Mouse (Mus musculus) megakaryocyte-erythroid progenitor cell, adult 5-6 weeks (primary cell): ENCODE results near the gene Gpbp1. TPM values are rescaled to one million over a fixed set of nuclear protein-coding genes. Genes with fewer than 3 reads are reported as not detected.

Source experiments
- ATAC-seq: replicated peaks from 2 replicates; pipeline ENCODE4 v1.8.0; 2016; ENCODE audit warnings: mild to moderate bottlenecking, inconsistent platforms; ENCODE audit not compliant: severe bottlenecking, poor library complexity, low FRiP score, low TSS enrichment
- total RNA-seq, 2 experiments: library from RNA; stranded (forward) in 1 of 2; stranded (reverse) in 1 of 2; fragments of 200-1000, 215-1000 nt in 1 of 2; fragments of >200 nt in 1 of 2; fragmentation: Nextera tagmentation in 1 of 2; gene quantifications; 2 replicates each; pipeline ENCODE4 v1.2.3; 2014 to 2017

The Gpbp1 gene
- total RNA-seq, 2 experiments from 2014 or later, result 102 to 210 TPM

DNA sequence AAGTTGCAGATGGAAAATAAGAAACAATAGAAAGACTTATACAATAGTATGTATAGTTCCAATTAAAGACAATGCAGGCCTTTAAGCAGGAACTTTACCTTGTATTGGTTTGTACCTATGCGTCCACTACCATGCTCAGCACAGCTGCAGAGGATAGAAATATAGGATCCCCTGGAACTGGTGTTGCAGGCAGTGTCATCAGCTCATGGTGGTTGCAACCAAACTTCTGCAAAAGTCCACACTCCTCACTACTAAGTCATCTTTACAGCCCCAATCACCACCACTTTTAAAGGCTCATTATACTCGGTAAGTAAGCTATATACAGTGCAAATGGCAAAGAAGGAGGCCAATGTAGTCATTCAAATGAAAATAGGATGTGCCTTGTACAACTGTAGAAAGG is 12.2 kb downstream of the Gpbp1 start:
- ATAC-seq, result no peak

DNA sequence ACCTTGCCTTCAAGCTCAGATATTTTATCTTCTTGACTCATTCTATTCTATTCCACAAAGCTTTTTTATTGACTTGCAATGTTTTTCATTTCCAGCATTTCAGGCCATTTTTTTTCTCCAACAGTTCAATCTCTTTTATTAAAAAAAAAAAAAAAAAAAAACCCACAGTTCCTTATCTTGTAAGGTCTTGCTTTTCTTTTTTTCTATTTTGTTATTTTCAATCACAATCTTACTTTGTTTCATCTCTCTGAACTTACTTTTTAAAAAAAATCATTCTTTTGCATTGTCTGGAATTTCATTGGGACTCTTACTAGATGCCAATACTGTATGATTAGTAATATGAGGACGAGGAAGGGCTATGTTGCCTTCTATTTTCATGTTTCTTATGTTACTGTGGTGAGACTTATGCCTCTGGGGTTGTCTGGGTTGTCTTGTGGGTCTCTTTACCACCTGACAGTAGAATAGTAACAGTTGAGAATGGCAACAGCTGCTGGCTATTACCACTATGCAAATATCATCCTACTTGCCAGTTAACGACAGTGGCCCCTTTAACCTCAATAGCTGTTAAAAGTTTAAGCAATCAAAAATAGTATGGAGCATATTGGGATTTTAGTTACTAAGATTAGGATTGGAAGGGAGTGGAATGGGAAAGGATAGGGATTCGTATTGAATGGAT is 19.2 kb downstream of the Gpbp1 start:
- no peak for ATAC-seq

DNA sequence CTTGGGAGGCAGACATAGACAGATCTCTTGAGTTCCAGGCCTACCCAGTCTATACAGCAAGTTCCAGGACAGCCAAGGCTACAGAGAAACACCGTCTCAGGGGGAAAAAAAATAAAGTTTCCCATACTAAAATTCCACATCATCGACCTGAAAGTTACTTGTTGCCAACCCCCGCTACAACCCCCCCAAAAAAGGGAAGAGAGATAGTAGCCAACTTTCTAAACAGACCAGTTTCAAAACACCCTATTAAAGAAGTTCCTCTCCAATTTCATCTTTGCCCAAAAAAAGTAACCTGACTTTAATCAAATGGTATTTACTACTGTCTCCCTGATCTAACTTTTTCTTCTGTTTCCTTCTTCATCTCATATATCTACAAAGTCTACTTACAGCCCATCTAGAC is 22.6 kb downstream of the Gpbp1 start:
- no peak for ATAC-seq

DNA sequence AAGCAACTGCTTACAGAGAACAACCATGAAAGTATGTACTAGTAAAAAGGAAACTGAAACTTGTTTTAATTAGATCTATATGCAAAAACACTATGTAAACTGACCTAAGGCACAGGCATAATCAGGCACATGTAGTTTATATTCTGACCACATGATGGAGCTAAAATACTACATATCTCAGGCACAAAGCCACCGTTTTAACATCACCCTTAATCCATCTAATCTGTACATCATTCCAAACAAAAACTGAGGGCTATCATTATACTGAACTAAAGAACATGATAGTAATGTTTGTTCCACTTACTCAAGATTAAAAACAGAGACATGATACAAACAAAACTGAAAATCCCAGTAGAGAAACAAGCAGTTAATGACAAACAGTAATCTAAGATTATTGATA is 28.5 kb downstream of the Gpbp1 start:
- ATAC-seq, result peak; percentile 76

DNA sequence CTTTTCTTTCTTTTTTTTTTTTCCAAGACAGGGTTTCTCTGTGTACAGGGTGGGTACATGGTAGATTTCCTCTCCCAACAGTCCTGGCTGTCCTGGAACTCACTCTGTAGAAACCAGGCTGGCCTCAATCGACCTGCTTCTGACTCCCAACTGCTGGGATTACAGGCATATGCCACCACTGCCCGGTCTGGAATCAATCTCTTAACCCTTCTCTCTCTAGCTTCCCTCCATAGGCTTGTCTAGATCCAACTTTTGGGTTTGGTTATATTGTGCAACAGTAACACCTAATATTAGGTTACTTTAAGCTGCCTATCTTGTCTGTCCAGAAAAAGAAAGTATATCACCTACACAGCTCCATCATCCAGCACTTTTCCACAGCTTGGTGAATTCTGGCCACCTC is 33.1 kb downstream of the Gpbp1 start:
- no peak for ATAC-seq

DNA sequence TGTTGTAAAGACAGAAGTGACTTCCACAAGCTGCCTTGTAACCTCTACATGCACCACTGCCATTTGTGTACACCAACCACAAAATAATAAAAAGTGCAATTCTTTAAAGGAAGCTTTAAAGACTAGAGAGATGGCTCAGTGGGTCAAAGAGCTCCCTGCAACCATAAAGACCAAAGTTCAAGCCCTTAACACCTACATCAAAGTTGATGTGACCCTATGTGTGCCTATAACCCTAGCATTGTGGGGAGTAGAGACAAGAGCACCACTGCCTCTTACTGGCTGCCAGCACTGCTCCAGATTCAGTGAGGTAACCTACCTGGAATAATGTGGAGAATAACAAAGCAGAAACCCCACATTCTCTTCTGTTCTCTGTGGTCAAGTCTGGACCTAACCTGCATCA is 45.6 kb downstream of the Gpbp1 start:
- ATAC-seq, result no peak

DNA sequence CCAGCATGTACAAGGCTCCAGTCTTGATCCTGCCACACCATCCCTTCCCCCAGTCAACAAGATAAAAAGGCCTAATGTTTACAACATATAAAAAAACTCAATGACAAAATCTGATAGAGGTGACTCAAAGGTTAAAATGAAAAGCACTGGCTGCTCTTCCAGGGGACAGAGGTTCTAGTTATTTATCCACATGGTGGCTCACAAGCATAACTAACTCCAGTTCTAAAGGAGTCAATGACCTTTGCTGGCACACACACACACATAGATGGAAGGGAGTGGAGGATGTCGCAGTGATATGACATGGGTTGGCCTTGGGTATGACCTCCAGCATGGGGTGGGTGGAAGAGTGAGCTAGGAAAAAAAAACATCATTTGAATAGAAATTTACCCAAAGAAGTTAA is 58.7 kb downstream of the Gpbp1 start:
- no peak for ATAC-seq

DNA sequence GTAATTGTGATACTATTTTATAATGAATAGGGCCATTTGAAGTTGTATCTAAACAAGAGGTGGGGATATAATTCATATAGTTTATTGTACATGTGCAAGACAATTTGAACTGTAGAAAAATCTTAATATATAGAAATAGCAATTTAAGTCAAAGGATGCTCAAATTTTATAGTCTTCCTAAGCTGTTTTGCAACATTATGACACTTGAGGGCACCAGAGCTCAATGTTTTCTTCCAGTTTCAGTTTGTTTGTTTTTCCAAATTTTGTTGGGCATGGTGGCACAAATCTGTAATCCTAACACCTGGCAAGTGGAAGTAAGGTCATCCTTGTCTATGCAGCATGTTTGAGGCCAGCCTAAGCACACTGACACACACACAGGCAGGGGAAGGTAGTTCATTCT is 68.6 kb downstream of the Gpbp1 start:
- no peak for ATAC-seq

DNA sequence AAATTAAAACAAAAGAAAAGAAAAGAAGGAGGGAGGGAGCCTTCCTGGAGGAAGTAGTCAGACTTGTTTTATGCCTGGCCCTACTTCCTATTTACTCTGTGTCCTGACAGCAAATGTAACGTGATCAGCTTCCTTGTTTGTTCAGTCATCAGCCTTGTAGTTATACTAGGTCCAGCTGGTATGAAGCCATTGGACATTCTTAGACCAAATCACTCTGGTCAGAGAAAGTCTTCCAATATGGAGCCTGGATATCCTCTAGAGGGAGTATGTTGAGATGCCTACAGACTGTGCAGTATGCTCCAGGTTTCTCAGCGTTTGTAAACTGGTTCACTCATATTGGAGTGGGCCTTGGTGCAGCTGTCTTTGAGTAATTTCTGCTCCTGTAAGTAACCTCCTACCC is 71.8 kb downstream of the Gpbp1 start:
- ATAC-seq, result no peak

DNA sequence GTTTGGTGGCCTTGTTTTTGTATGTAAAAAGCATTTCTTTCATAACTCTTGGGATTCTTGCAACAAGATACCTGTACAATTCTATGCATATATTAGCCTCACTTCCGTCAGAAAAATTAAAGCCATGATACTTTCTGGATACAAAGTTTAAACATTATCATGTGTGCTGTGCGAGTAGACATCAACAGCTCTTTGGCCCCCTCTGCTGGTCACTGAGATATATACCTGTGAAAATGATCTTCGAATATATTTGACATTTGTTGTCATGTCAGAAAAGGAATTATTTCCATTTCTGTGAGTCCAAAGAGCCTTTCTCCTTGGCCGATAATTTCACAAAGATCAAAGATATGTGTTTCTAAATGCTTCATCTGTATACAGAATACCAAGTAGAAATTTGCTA is 76.8 kb downstream of the Gpbp1 start:
- ATAC-seq, result peak; percentile 57; the same call in 1 of the 2 replicates

DNA sequence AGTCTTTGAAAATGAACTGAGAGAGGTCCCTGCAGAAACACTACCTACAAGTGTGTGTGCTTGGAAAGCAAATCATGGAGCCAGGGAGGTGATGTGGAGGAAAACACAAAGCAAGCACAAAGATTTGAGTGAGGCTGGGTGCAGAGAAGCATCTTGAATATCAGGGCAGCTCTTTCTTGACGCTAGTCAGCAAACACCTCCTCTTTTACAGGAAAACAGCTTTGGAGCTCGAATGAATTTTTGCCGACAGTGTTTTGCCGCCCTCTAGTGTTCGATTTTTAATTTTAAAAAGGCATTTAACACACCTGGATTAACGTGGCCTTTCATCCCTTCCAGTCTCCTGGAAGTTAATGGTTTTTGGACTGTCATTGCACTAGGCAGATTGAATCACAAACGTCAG is 79.1 kb downstream of the Gpbp1 start:
- ATAC-seq, result no peak

DNA sequence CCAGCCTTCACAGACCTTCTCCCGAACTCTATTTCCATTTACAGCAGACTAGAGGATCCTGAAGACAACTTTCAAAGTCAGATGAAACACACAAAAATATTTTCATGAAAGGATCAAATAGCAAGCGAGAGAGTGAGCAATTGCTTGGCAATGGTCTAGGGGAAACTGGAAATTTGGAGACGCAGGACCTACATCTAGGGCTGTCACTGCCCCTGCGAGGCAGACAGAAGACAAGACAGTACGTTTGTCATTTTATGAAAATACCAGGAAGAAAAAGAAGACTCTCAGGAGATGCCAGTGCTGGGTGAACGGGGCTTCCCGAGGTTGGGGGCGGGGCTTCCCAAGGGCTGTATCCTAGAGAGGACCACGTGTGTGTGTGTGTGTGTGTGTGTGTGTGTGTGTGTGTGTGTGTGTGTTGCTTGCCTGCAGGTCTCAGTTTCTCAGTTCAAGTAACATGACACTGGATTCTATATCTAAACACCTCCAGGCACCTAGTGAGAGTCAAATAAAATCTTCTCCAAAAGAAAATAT is 83.0 kb downstream of the Gpbp1 start:
- ATAC-seq, result no peak

DNA sequence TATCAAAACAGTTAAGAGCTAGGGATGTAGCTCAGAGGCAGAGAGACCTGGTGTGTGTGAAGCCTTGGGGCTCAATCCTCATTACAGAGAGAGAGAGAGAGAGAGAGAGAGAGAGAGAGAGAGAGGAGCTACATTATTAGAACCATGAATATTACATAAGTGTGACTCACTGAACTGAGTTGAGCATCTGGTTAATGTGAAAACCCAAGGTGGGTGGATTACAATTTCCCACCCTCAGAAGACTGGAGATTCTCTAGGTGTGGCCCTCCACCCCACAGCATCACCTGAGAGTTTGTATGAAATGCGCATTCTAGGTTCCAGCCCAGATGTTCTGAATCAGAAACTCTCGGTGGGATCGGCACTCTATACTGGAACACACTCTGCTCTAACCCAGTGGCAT is 84.0 kb downstream of the Gpbp1 start:
- no peak for ATAC-seq

DNA sequence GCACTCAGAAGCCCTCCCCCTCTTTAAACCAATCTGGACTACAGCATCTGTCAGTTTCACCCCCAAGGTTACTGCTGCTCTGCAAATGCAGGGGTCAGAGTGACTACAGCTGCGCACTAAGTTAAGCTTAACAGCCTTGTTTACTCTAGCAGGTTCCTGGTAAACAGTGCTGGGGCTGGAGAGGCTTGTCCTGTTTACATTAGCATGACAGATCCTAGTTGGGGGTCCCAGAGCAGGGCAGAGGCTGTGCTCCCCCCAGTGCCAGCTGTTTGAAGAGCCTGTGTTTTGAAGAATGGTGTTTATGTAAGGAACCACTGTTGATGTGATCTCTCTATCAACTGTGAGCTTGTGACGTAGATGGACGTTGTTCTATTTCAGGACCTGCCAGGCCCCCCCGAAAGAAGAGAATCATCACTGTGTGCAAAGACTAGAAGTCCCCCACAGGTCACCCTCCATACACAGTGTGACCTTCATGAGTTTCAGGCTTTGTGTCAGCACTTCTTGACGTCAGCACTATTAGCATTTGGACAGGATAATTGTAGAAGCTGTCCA is 92.2 kb downstream of the Gpbp1 start:
- no peak for ATAC-seq

DNA sequence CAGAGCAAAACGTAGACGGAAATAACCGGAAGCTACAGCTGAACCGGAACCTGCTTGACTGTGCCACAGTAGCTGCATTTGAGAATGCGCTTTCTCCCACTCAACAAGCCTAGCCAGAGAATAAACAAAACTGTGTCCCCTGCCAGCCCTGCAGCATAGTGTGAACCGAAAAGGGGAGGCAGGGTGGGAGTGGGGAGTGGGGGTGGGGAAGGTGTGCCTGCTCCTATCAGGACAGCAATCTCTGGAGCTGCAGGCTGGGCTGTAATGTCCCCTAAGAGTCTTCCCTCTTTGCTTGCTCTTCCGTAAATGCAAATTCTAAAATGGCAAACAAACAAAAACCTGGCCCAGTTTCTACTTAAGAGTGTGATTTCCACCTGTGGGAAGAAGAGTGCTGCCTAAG is 92.8 kb downstream of the Gpbp1 start:
- ATAC-seq, result no peak

DNA sequence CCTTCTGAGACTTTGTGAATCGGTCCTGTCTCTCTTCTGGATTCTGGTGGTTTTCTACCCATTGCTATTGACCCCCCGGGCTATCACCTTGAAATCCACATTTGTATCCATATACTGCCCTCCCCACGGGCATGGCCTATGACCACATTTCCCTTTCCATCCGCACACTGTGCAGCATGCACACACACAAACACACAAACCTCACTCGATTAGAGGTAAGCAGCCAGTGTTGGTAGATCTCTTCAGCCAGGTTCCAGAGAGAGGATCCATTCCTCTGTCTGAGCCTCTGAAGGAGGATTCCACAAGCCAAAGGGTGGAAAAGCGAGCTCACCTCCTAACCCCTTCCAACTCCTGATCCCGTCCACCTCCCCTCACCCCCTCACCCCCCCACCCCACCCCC is 94.4 kb downstream of the Gpbp1 start:
- ATAC-seq, result no peak

DNA sequence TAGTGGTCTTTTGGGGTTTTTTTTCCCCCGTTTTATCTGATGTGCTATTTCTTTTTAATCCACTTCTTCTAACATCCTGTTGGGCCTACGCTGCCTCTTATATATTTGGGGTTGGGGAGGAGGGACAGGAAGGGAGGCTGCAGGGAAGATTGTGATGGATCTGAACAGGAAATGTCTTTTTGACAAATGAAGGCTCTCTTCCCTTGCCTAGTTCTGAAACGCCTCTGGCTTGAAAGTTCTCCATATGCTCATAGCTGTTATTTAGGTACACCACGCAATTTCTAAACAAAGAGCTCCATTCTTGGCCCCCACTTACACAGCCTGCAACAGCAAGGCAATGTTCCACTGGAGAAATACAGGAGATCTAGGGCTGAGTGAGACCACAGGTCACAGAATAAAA is 95.0 kb downstream of the Gpbp1 start:
- no peak for ATAC-seq

DNA sequence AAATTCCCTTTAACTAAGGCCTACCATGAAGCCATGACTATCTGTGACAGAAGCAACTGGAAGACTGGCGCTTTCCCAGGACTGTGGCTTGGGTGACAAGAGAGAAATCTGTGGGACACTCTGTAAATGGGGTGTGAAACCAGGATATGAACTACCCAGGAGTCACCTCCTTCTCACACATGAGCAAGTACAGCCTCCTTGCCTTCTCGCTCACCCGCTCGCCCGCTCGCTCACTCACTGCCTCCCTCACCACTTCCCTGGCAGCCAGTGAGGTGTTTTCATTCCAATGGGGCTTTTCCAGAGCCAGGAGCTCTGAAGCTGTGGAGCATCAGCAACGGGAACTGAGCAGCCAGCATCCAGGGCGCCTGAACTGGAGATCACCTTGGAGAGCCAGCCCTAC is 95.6 kb downstream of the Gpbp1 start:
- ATAC-seq, result no peak

DNA sequence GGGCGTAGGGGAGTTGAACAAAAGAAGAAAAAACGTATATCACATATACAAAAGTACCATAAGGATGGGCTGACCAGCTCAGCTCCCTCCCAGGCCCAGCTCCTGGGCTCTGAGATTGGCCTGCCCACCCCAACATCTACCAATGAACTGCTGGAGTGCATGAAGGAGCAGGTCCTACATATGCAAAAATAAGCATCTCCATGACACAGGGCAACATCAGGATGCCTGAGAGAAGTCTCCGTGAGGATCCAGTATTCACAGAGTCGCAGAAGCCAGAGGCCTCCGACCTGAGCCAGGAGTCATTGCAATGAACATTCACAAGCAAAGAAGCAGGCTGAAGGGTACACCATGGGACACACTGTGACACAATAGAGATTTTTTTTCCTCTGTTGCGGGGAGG is 96.5 kb downstream of the Gpbp1 start:
- no peak for ATAC-seq

DNA sequence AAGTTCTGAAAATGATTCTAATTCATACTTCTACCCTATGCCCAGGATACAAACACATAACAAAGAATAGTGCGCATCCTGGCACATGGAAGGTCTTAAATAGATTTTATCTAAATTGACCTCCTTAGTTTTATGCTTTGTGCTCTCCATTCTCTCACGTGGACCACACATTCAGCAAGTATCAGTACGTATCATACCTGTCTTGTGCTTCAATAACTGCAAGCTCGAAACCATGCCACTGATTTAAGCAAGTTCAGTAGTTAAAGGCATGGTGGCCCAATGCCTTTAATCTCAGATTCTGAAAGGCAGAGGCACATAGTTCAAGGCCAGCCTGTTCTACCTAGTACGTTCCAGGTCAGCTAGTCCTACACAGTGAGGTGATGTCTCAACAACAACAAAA is 98.5 kb downstream of the Gpbp1 start:
- ATAC-seq, result no peak

DNA sequence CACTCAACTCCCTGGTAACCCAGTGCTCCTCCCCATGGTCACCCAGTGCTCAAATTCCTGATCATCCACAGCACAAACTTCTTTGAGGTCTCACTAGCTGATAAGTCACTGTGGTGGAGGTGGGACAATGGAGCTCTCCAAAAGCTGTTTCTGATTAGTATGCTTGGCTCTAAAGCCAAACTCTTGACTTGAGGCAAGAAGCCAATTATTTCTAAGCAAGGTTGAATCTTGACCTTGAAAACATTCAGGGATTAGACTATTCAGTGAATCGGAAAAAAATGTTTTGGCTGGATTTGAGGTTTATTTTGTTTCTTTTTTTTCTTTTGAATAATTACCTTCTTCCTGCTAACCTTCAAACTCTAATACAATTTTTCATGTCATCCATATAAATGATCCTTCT is 98.9 kb downstream of the Gpbp1 start:
- no peak for ATAC-seq
